Mouse (Mus musculus) G1E-ER4 (cell line): ENCODE measurements around the gene Sstr4. TPM values are rescaled to one million over a fixed set of nuclear protein-coding genes. Genes with fewer than 3 reads are reported as not detected.

ENCODE experiments used
- GATA1 ChIP-seq: IDR thresholded peaks from one replicate; pipeline ENCODE4 v1.8.0; 2012; ENCODE audit warnings: low read length, inconsistent platforms
- polyA plus RNA-seq: library from polyadenylated mRNA; stranded (reverse); fragments of >175 nt; gene quantifications from 2 replicates; pipeline ENCODE4 v1.2.3, GENCODE M21; 2012

Sstr4 gene
- polyA plus RNA-seq, 1 experiment, result not detected

- no peak for TF ChIP-seq GATA1
These were observed 13.0 kb downstream of the Sstr4 start, which contains the start of gene Thbd for GRCm38 (mm10) chr2:148407870-148408760. Thbd (minus strand) TSS chr2:148408188.

DNA sequence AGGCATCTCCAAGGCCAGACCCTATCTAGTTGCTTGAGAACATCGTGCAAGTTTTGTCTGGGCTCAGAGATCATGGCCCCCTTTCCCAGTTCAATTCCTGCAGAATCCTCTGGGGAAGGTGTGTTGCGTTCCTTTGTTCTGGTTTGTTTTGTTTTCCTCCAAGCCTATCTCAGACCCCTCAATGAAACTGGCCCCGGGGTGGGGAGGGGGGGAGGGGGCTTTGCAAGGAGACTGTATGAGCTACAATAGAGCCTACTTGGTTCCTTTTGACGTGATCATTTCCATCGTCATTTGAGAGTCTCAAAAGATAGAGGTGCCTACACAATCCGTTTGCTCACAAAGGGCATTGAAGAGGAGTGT lies 13.6 kb downstream of the Sstr4 start:
- TF ChIP-seq GATA1, result no peak

- no peak for TF ChIP-seq GATA1
These were observed 14.0 kb downstream of the Sstr4 start for GRCm38 (mm10) chr2:148409141-148409540.

GRCm38 (mm10) chr2:148409821-148410220 lies 14.7 kb downstream of the Sstr4 start:
- no peak for TF ChIP-seq GATA1

- TF ChIP-seq GATA1, result no peak
These were observed 24.0 kb downstream of the Sstr4 start for GRCm38 (mm10) chr2:148419151-148419550.

- no peak for TF ChIP-seq GATA1
These were observed 24.6 kb downstream of the Sstr4 start for GRCm38 (mm10) chr2:148419776-148420175.

DNA sequence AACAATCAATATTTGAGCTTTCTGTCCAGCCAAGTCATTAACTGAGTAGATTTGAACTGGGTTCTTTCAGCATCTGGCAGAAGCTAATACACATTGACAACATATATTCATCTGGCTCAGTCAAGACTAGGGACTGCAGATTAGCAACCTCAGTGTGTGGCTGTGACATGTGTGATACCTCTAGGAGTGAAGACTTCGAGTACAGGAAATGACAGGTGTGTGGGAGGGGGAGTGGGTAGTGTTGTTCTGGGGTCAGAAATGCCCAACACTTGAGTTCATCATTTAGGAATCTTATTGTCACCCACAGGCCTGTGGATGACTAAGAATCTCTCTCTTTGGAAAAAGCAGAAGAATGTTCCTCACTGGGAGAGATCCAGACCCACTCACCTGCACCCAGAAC lies 26.0 kb downstream of the Sstr4 start:
- TF ChIP-seq GATA1, result no peak

DNA sequence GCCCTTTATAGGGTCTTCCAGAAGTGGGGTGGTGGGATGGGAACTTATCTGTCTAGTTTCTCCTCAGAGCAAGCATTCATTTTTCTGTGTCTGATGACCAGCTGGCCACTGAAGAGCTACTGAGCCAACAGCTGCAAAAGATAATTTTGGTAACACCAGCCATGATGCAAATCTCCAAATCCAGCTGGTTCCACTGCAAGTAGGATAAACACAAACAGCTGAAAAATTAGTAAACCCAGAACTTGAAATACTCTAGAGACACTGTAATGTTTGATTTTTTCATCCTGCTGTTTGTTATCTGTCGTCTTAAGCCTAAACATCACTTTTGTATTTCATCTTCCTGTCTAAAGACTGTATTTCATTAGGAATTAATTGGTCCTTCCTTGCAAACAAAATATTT lies 26.6 kb downstream of the Sstr4 start:
- TF ChIP-seq GATA1, result no peak

- no peak for TF ChIP-seq GATA1
These were observed 30.7 kb downstream of the Sstr4 start for GRCm38 (mm10) chr2:148425709-148426382.

GRCm38 (mm10) chr2:148427553-148427952 lies 32.4 kb downstream of the Sstr4 start:
- no peak for TF ChIP-seq GATA1

GRCm38 (mm10) chr2:148428523-148428922 lies 33.4 kb downstream of the Sstr4 start:
- TF ChIP-seq GATA1, result no peak

DNA sequence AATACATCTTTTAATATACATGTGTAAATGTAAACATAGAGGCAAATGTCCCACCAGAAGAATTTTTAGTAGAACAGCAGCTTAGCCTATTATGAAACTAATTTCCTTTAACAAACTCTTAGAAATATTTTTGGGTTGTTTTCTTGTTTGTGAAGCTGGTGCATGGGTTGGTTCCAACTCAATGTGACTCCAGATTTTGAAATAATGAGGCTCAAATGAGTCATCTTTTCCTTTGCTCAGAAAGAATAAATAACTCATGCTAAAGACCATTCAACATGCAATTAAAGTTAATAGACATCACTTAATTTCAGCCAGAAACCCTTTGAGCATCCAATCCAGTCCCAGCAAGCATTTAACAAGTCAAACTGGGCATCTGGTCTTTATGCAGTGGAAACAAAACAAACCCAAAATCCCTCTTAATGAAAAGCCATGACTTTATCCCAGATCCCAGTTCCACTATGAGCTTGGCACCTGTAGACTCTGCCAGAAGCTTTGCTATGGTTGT lies 33.9 kb downstream of the Sstr4 start:
- no peak for TF ChIP-seq GATA1

DNA sequence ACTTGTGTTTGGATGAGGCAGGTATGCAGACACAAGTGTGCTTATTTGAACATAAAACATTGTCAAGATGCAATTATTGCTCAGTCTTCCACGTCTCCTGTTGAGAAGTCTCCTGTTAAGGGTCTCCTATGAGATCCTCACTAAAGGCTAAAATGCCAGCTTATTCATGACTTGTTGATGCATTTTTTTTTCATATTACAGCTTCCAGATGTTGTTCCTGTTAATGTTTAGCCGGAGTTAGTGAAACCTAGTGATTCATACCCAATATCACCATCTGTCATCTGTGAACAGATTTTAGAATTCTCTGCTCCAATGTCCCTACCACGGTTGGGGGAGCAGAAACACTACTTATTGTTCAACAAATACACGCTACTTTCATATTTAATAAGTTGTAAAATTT lies 35.8 kb downstream of the Sstr4 start:
- TF ChIP-seq GATA1, result no peak

DNA sequence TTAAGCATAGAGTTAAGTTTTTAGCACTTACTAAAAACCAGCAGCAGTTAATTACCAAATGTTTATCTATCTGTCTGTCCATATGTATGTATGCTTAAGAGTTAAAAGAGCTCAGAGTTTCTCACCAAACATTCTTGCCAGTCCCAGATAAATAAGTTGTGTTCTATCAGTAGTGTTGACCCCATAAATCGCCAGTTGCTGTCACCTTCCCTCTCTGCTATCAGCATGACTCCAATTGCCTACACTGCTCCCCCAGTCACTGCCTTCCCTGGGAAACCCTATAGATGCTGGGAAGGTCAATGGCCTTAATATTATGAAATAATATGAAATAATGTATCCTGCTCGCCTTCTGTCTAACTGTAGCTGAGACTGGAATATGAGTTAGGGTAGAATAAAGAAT lies 37.2 kb downstream of the Sstr4 start:
- no peak for TF ChIP-seq GATA1

DNA sequence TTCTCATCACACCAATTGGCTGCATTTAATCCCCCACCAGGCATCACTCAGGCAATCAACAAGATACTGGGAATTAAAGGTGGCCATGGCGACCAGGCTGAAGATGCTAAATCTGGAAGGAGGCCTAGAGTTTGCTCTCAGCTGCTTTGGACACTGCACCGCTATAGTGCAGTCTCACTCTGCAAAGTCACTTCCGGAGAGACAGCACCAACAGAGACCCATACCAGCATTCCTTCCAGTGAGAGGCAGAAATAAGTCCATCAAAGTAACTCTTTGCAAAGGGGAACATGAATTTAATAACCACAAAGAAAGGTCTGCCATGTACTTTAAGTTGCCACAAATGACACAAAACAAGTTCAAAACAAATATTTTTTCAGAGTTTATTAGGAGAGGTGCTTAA lies 41.1 kb downstream of the Sstr4 start:
- TF ChIP-seq GATA1, result no peak

GRCm38 (mm10) chr2:148439691-148440276 lies 44.6 kb downstream of the Sstr4 start:
- TF ChIP-seq GATA1, result no peak

DNA sequence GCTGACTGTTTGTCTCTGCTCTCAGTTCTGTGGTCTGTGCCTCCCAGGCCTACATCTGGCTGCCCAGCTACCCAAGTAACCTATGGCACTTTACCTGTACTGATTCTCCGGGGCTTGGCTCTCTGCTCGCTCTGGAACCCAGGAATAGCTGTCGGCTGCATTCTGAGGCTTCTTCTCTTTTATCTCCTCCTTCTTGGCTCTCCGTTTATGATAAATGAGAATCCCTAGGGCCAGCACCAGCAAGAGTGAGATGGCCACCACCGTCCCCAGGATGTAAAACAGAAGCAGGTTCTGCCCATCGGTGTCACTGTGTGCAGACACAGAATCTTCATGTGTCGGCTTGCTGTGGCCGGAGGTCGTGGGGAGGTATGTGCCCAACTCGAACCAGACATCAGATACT lies 46.3 kb downstream of the Sstr4 start:
- TF ChIP-seq GATA1, result no peak
